Mouse (Mus musculus) layer of hippocampus, adult 2 months (tissue): Measurements from ENCODE around the gene Sypl. TPM values are rescaled to one million over a fixed set of nuclear protein-coding genes. Genes with fewer than 3 reads are reported as not detected.

ENCODE experiments used
- DNase-seq, 2 experiments: peaks; one replicate each; pipeline ENCODE4 v3.0.0; 2022; ENCODE audit warnings: low spot score in 2 of 2
- H3K27ac ChIP-seq: fragments of 200-600 bp; 2 replicates; pipeline ENCODE4 v1.8.1; 2022
- H3K4me3 ChIP-seq: fragments of 200-600 bp; 2 replicates; pipeline ENCODE4 v1.8.1; 2022; ENCODE audit warnings: mild to moderate bottlenecking
- CTCF ChIP-seq: fragments of 200-600 bp; conservative IDR thresholded peaks from 2 replicates; pipeline ENCODE4 v1.8.1; 2022; ENCODE audit warnings: antibody characterized with exemption, mild to moderate bottlenecking, moderate library complexity
- total RNA-seq, 2 experiments: library from RNA; stranded (reverse); gene quantifications; 2 replicates each; pipeline ENCODE4 v1.2.3; 2021

Sypl gene
- total RNA-seq, 2 experiments from 2014 or later, result 44.1 to 46.0 TPM

GRCm38 (mm10) chr12:33016824-33017705, 63.4 kb downstream of the Sypl start:
- TF ChIP-seq CTCF, result no peak
- Histone ChIP-seq H3K27ac (no peak overlapping the region), H3K4me3 (no peak overlapping the region)
- no peak for DNase-seq

DNA sequence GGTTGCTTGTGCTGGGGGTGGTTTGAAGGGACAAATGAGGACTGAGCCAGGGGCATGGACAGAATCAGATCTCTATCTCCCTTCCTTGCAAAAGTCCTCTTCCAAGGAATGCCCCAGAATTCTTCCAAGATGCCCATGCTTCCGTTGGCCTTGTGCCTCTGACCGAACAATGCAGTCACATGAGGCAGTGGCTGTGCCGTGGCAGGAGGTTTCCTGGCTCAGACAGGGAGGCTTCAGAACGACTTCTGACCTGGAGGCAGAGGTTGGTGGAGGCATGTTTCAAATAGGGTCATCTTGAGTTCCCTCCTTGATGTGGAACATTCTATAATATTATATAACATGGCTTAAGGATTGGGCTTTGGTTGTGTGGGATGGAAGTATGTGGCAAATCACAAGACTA, 64.9 kb downstream of the Sypl start:
- H3K27ac ChIP-seq, result no peak overlapping the region
- no peak overlapping the region for H3K4me3 ChIP-seq
- TF ChIP-seq CTCF, result no peak
- DNase-seq, result no peak

GRCm38 (mm10) chr12:33020011-33020410, 66.3 kb downstream of the Sypl start:
- no peak for TF ChIP-seq CTCF
- no peak overlapping the region for H3K27ac ChIP-seq

DNA sequence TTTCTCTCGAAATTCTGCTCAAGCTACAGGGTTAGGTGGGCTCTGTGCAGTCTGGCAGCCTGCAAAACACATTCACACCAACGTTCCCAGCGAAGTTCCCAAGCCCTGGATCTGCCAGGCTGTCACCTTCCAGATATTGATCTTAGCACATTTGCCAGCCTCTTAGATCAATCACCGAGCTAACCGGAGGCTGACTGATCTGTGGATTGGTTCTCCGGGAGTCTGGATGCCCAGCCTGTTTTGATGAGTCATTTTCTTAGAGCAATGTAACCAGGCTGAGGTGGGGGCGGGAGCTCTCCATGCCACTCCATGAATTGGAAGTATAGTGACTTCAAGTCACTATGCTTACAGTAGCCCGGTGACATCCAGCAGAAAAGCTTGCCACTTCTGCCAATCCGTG, 67.4 kb downstream of the Sypl start:
- no peak for TF ChIP-seq CTCF
- H3K4me3 ChIP-seq, result no peak overlapping the region
- no peak overlapping the region for H3K27ac ChIP-seq
- no peak for DNase-seq

More at GRCm38 (mm10) chr12:33020011-33020410, 66.3 kb downstream of the Sypl start:
- H3K4me3 ChIP-seq, result no peak overlapping the region
- no peak for DNase-seq

- DNase-seq, result no peak
- TF ChIP-seq CTCF, result no peak
- Histone ChIP-seq H3K4me3 (no peak overlapping the region), H3K27ac (no peak overlapping the region)
Measured at GRCm38 (mm10) chr12:33021751-33022150, 68.1 kb downstream of the Sypl start.

GRCm38 (mm10) chr12:33024524-33024923, 70.8 kb downstream of the Sypl start:
- TF ChIP-seq CTCF, result no peak
- no peak for DNase-seq
- Histone ChIP-seq H3K27ac (no peak overlapping the region), H3K4me3 (no peak overlapping the region)

- peak; percentile 80 to 86 for DNase-seq
- TF ChIP-seq CTCF, result peak; percentile 95
- no peak overlapping the region; the same call in 1 of the 2 replicates for H3K27ac ChIP-seq
- no peak overlapping the region for H3K4me3 ChIP-seq
Measured at GRCm38 (mm10) chr12:33027093-33027492, 73.4 kb downstream of the Sypl start.

DNA sequence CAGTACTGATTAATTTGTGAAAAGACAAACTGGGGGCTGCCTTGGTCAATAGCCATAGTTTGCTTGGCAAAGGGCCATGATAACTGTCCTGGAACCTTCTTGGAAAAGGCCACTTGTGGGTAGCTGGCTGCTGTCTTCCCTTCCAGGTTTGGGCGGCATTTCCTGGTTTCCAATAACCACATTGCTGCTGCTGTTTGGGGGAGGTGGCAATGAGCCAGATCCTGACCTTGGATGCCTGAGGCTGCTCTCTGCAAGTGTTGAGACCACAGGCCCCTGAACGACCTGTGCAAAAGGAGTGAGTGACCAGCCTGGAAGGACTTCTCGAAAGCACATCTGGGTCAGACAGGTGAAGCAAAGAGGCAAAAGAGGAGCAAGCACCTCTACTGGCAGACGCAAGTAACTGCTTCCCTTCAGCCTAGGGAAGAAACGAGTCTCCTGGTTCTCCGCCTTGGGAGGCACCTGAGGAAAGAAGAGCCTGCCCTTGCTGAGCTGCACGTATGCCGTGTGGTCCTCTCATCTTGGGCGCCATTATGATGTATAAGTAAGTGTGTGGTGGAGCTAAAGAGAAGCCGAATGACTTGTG, 74.5 kb downstream of the Sypl start:
- Histone ChIP-seq H3K27ac (no peak overlapping the region), H3K4me3 (no peak overlapping the region)
- DNase-seq, result no peak
- peak; percentile 70 for TF ChIP-seq CTCF

DNA sequence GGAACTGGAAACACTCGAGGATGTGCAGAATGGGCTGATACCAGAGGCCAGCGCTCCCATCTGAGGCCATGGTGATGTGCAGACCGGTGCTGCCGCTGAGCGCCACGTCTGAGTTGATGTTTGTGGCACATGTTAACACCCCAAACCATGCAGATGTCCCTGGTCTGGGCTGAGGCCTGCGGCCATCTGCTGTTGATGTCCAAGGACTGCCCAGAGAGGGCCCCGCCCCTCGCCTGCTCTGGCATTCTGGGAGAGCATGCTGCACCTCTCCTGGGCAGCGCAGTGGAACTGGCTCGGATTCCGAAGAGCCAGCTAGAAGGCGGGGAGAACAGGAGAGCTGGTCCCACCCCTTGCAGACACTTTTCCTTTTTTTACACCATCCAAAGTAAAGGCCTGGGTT, 75.0 kb downstream of the Sypl start:
- Histone ChIP-seq H3K4me3 (no peak overlapping the region), H3K27ac (no peak overlapping the region)
- no peak for TF ChIP-seq CTCF
- no peak for DNase-seq

Other genes with a start within 250 kb of the Sypl start
- 10 to 100 TPM; 41.3 to 42.9 TPM for gene Nampt, start 134.3 kb upstream of the Sypl start, total RNA-seq
- 1 to 10 TPM; 2.1 to 2.7 TPM for gene Cdhr3, start 139.0 kb downstream of the Sypl start, total RNA-seq
- 10 to 100 TPM; 62.0 to 62.9 TPM for gene Atxn7l1, start 193.8 kb downstream of the Sypl start, total RNA-seq